Mouse (Mus musculus) bone marrow macrophage, adult 2 months (primary cell): ENCODE results near the gene Gm9887.

Experiments used
- CTCF ChIP-seq: IDR thresholded peaks from 2 replicates; pipeline ENCODE4 v1.5.1; 2012; ENCODE audit warnings: low read depth, mild to moderate bottlenecking, low read length, moderate library complexity
- POLR2A ChIP-seq: IDR thresholded peaks from 2 replicates; pipeline ENCODE4 v1.6.1; 2012; ENCODE audit warnings: mild to moderate bottlenecking, low read depth, low read length, borderline replicate concordance

DNA sequence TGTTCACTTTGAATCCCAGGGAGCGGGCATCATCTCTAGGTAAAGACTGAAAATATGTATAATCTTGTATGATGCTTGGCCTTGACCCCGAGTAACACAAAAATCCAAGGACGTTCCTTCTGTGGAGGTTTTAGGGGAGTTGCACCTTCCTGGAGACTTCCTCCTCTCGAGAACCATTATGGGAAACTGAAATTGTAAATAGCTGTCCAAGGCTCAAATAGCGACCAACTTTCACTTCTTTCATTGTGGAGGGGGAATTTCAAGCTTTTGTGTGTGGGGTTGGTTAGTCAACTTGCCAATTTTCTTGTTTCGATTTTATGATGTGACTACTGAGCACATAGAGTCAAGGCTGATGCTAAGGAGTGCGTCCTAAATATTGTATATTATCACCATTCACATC lies 6.5 kb downstream of the Gm9887 start:
- TF ChIP-seq CTCF (no peak), POLR2A (no peak)
